Mouse (Mus musculus): ENCODE data around the gene Atp6v1e1. TPM values are rescaled to one million over a fixed set of nuclear protein-coding genes. Genes with fewer than 3 reads are reported as not detected.

Gene Atp6v1e1
- polyA plus RNA-seq, 2 experiments = 75.7 to 114 TPM

DNA sequence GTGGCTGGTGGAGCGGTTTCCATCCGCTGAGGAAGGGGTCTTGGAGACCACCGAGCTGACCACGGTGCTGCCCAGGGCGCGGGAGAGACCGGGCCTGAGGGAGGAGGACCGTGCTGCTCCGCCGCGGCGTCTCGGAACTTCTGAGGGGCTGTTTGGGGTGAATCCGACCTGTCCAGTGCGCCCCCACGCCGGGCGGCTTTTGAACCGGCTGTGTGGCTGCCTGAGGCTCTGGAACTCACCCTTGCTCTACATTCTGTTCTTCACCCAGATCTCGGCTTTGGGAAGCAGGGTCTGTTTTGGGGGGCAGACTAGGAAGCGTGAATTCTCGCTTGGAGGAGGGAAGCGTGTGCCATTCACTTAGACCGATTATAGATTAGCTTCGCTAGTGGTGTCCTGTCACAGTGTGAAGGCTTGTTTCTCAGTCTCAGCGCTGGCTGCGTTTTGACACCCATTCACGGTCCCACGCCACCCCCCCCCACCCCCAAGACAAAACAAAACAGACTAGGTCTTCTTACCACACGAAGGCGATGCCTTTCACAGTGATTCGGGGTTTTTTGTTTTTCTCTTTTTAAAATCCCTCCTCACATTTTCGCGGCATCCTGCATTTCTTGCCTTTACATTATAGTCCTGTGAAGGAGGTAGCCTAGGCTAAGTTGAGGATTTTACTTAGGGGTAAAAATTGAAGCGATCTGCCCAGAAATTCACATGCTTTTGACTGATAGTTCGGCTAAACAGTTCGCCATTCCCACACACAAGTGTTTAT, 14.0 kb upstream of the Atp6v1e1 start:
- 6% methylated on average over 26 of the region's 37 CpGs for WGBS

DNA sequence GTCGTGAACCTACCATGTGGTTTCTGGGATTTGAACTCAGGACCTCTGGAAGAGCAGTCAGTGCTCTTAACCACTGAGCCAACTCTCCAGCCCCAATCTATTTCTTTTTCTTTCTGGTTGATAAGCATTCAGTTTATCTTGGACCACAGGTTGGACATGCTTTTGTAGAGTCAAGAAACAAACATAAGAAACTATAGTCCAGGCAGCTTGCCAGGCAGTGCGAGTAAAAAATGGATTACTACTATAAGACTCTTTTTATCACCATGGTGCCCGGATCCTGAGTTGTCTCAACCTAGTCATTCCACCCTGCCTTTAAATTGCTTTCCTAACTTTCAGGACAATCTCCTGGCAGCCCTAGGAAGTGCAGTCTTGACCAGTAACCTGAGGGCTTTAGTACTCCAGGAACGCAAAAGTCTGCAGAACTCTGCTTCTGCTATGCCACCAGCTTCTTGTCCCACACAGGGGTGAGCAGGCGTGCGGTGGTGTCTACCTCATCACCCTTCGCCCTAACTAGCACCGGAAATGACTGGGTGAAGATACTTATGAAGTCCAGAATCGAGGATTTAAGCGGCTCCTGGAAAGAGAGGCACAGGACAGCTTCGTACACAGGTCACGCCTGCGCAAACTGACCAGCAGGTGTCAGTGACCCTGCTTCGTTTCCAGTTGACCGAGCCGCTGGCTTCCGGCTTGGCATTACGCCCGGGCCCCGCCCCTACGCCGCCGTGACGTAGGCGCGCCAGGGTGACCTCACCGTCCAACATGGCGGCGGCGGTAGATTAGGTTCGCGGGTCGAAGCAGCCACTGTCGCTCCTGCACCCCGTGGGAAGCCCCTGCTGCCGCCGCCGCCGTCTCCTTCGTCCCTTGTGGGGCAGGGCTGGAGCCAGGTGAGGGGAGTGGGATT, 13.1 kb upstream of the Atp6v1e1 start, which contains the start of gene Bcl2l13:
TSS of gene Bcl2l13 (plus strand) at position 739 of the 901 bp plus-strand sequence.
- no peaks in the 10 kb centered on the region for H3K36me3 ChIP-seq (ENCODE audit: control insufficient read depth, insufficient read depth, low read length)
- TF ChIP-seq POLR2A (IDR thresholded peaks at IDR 0.05; ENCODE audit: borderline replicate concordance, extremely low read depth, insufficient read depth, insufficient read length) = 0 out of 2 replicates have a peak, but pooled peaks have one; percentile 64
- H3K27ac ChIP-seq (replicated peaks; ENCODE audit: low read depth, low read length) = peak within 1 kb of the TSS; percentile 94
- WGBS = 6% methylated on average over 39 of the region's 40 CpGs
- peak within 1 kb of the TSS; percentile 54 for H3K4me2 ChIP-seq (replicated peaks; ENCODE audit: low read depth, low read length, severe bottlenecking)
- no peaks in the 10 kb centered on the region for H3K9me3 ChIP-seq (ENCODE audit: control insufficient read depth, low read length)
- DNase-seq (ENCODE audit: low spot score) (peak; percentile 82), ATAC-seq (ENCODE audit: low FRiP score, low read depth) (peak; percentile 96)
- H3K4me1 ChIP-seq (ENCODE audit: control insufficient read depth, insufficient read depth, low read length) = peaks cover 4% of the 10 kb centered on the region
- H3K9ac ChIP-seq (ENCODE audit: low read depth, low read length, severe bottlenecking) = peak within 1 kb of the TSS; percentile 97
- no peaks in the 10 kb centered on the region for H3K27me3 ChIP-seq (ENCODE audit: control insufficient read depth, insufficient read depth, low read length)
- H3K4me3 ChIP-seq (replicated peaks; ENCODE audit: low read length) = peak within 1 kb of the TSS; percentile 87

More for the DNA sequence above, 14.0 kb upstream of the Atp6v1e1 start:
- Histone ChIP-seq H3K9me3 (ENCODE audit: control insufficient read depth, low read length) (no peaks in the 10 kb centered on the region), H3K9ac (ENCODE audit: low read depth, low read length, severe bottlenecking) (peak overlapping the region; percentile 97), H3K27ac (replicated peaks; ENCODE audit: low read depth, low read length) (peak overlapping the region; percentile 94), H3K36me3 (ENCODE audit: control insufficient read depth, insufficient read depth, low read length) (no peaks in the 10 kb centered on the region), H3K4me2 (replicated peaks; ENCODE audit: low read depth, low read length, severe bottlenecking) (peak overlapping the region; percentile 54), H3K4me3 (replicated peaks; ENCODE audit: low read length) (peak overlapping the region; percentile 87), H3K4me1 (ENCODE audit: control insufficient read depth, insufficient read depth, low read length) (peaks cover 4% of the 10 kb centered on the region), H3K27me3 (ENCODE audit: control insufficient read depth, insufficient read depth, low read length) (no peaks in the 10 kb centered on the region)
- TF ChIP-seq POLR2A (IDR thresholded peaks at IDR 0.05; ENCODE audit: borderline replicate concordance, extremely low read depth, insufficient read depth, insufficient read length) = no peak
- peak; percentile 15 for DNase-seq (ENCODE audit: low spot score)
- ATAC-seq (ENCODE audit: low FRiP score, low read depth) = peak; percentile 77

DNA sequence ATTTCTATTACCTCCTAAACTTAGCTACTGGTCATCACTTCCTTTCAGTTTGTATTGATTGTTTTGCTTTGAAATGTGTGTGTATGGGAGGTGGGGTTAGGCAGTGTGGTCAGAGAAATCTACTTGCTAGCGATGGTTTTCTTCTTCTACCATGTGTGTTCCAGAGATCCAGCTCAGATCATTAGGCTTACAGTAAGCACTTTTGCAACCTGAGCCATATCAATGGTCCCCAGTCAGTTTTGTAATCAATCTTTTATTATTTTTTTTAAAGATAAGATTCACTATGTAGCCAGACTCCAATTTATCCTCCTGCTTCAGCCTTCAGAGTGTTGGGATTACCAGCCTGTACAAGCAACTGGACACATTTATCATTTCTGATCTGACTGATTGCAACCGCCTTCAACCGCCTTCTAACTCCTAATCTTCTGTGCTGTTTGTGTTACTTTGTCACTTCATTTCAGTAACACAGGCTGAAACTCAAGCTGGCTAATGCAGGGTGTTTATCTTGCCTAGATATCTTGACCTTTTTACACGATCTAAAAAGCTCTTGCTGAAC, 12.3 kb upstream of the Atp6v1e1 start:
- WGBS = 88% methylated on average over 4 of the region's 4 CpGs
- Histone ChIP-seq H3K9me3 (ENCODE audit: control insufficient read depth, low read length) (no peaks in the 10 kb centered on the region), H3K27ac (replicated peaks; ENCODE audit: low read depth, low read length) (no peak overlapping the region), H3K36me3 (ENCODE audit: control insufficient read depth, insufficient read depth, low read length) (no peaks in the 10 kb centered on the region), H3K9ac (ENCODE audit: low read depth, low read length, severe bottlenecking) (no peak overlapping the region), H3K4me2 (replicated peaks; ENCODE audit: low read depth, low read length, severe bottlenecking) (no peak overlapping the region), H3K4me3 (replicated peaks; ENCODE audit: low read length) (no peak overlapping the region), H3K4me1 (ENCODE audit: control insufficient read depth, insufficient read depth, low read length) (peaks cover 4% of the 10 kb centered on the region), H3K27me3 (ENCODE audit: control insufficient read depth, insufficient read depth, low read length) (no peaks in the 10 kb centered on the region)
- DNase-seq (ENCODE audit: low spot score) = no peak
- no peak for ATAC-seq (ENCODE audit: low FRiP score, low read depth)
- no peak for TF ChIP-seq POLR2A (IDR thresholded peaks at IDR 0.05; ENCODE audit: borderline replicate concordance, extremely low read depth, insufficient read depth, insufficient read length)

DNA sequence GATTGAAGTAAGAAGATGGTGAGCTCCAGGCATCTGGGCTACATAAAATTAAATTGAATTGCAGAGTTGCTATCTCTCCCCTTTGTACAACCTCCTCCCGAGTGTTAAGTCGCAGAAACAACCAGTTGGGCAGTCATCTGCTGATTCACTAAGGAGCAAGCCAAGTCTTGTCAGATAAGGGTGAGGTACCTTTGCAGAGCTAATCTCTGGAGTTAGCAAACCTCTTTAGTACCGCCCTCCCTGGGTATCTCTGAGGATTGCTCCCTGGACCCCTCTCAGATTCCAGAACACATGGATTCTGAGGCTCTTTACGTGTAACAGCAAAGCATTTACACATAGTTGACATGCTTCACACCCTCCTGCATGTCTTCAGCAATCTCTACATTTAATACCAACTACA, 9.5 kb upstream of the Atp6v1e1 start:
- Histone ChIP-seq H3K4me2 (replicated peaks; ENCODE audit: low read depth, low read length, severe bottlenecking) (no peak overlapping the region), H3K4me3 (replicated peaks; ENCODE audit: low read length) (no peak overlapping the region), H3K27me3 (ENCODE audit: control insufficient read depth, insufficient read depth, low read length) (no peaks in the 10 kb centered on the region), H3K36me3 (ENCODE audit: control insufficient read depth, insufficient read depth, low read length) (no peaks in the 10 kb centered on the region), H3K9ac (ENCODE audit: low read depth, low read length, severe bottlenecking) (no peak overlapping the region), H3K4me1 (ENCODE audit: control insufficient read depth, insufficient read depth, low read length) (peaks cover 2% of the 10 kb centered on the region), H3K27ac (replicated peaks; ENCODE audit: low read depth, low read length) (no peak overlapping the region), H3K9me3 (ENCODE audit: control insufficient read depth, low read length) (no peaks in the 10 kb centered on the region)
- 66% methylated on average over 4 of the region's 4 CpGs for WGBS
- DNase-seq (ENCODE audit: low spot score) (no peak), ATAC-seq (ENCODE audit: low FRiP score, low read depth) (no peak)
- TF ChIP-seq POLR2A (IDR thresholded peaks at IDR 0.05; ENCODE audit: borderline replicate concordance, extremely low read depth, insufficient read depth, insufficient read length) = no peak

All from limb, embryonic 14.5 days (tissue).